Mouse (Mus musculus) left cerebral cortex, adult 8-10 months (tissue): Measurements from ENCODE around the gene Dse. TPM values are rescaled to one million over a fixed set of nuclear protein-coding genes. Genes with fewer than 3 reads are reported as not detected.
"Not testable (repeated sequence)": the region's sequence is repeated elsewhere in the genome, so short reads cannot be mapped to it uniquely, and the experiment has no call there.

Experiments
- DNase-seq, 2 experiments: peaks; one replicate each; pipeline ENCODE4 v3.0.0; 2022; ENCODE audit warnings: low spot score in 2 of 2
- total RNA-seq, 4 experiments: library from RNA; stranded (reverse); gene quantifications; 2 replicates each; pipeline ENCODE4 v1.2.4; 2022

The Dse gene
- total RNA-seq = 10 to 100 TPM in 1 of 4 experiments, 1 to 10 TPM in 3; 5.6 to 10.4 (median 7.9) TPM

GRCm38 (mm10) chr10:34207503-34207850, at the start of gene Dse:
Gene Dse, minus strand, starts transcription at chr10:34207715.
- DNase-seq = no peak

GRCm38 (mm10) chr10:34252833-34253232, 45.3 kb upstream of the Dse start:
- DNase-seq = not testable (repeated sequence)

- no peak for DNase-seq
Observed at GRCm38 (mm10) chr10:34249594-34249993, 42.1 kb upstream of the Dse start.

- DNase-seq = no peak
Observed at GRCm38 (mm10) chr10:34247757-34248156, 40.2 kb upstream of the Dse start.

- DNase-seq = no peak
Observed at GRCm38 (mm10) chr10:34246106-34246505, 38.6 kb upstream of the Dse start.

GRCm38 (mm10) chr10:34244745-34245144, 37.2 kb upstream of the Dse start:
- DNase-seq = no peak

- no peak for DNase-seq
Observed at GRCm38 (mm10) chr10:34238536-34238935, 31.0 kb upstream of the Dse start.

GRCm38 (mm10) chr10:34236569-34236968, 29.1 kb upstream of the Dse start:
- DNase-seq = no peak

- DNase-seq = no peak
Observed at GRCm38 (mm10) chr10:34235384-34235783, 27.9 kb upstream of the Dse start.

- DNase-seq = no peak
Observed at GRCm38 (mm10) chr10:34233931-34234745, 26.6 kb upstream of the Dse start.

- DNase-seq = no peak
Observed at GRCm38 (mm10) chr10:34233418-34233817, 25.9 kb upstream of the Dse start.

- no peak for DNase-seq
Observed at GRCm38 (mm10) chr10:34230121-34230675, 22.7 kb upstream of the Dse start.

GRCm38 (mm10) chr10:34229491-34229890, 22.0 kb upstream of the Dse start:
- no peak for DNase-seq

- no peak for DNase-seq
Observed at GRCm38 (mm10) chr10:34223660-34224059, 16.1 kb upstream of the Dse start.

- DNase-seq = no peak
Observed at GRCm38 (mm10) chr10:34221909-34222620, 14.6 kb upstream of the Dse start.

GRCm38 (mm10) chr10:34218191-34218590, 10.7 kb upstream of the Dse start:
- no peak for DNase-seq

GRCm38 (mm10) chr10:34215667-34216066, 8.2 kb upstream of the Dse start:
- no peak for DNase-seq

GRCm38 (mm10) chr10:34209951-34210350, 2.4 kb upstream of the Dse start:
- no peak for DNase-seq

GRCm38 (mm10) chr10:34208031-34208430, 516 bp upstream of the Dse start:
- DNase-seq = no peak

- DNase-seq = peak; percentile 17 to 36
Observed at GRCm38 (mm10) chr10:34206783-34207502, 572 bp downstream of the Dse start.

GRCm38 (mm10) chr10:34206436-34206782, 1.1 kb downstream of the Dse start:
- DNase-seq = peak in 1 of 2 experiments; percentile 13

- DNase-seq = no peak
Observed at GRCm38 (mm10) chr10:34205825-34206224, 1.7 kb downstream of the Dse start.
